Mouse (Mus musculus): ENCODE data around the gene Exoc1.

The Exoc1 gene

GRCm38 (mm10) chr5:76609702-76610370 is 80.7 kb downstream of the Exoc1 start:
- no peak for DNase-seq (ENCODE audit: low read depth)

- no peak for DNase-seq (ENCODE audit: low read depth)
These were observed 83.9 kb downstream of the Exoc1 start for GRCm38 (mm10) chr5:76612867-76613499.

- no peak for DNase-seq (ENCODE audit: low read depth)
These were observed 86.2 kb downstream of the Exoc1 start for GRCm38 (mm10) chr5:76615276-76615675.

GRCm38 (mm10) chr5:76616196-76616747 is 87.2 kb downstream of the Exoc1 start:
- DNase-seq (ENCODE audit: low read depth), result no peak

GRCm38 (mm10) chr5:76618750-76619149 is 89.6 kb downstream of the Exoc1 start:
- no peak for DNase-seq (ENCODE audit: low read depth)

All from fibroblast of lung, adult 2 months (primary cell).